Mouse (Mus musculus) brown adipose tissue, adult 24 weeks (tissue): ENCODE results near the gene Fam20a. TPM values are rescaled to one million over a fixed set of nuclear protein-coding genes. Genes with fewer than 3 reads are reported as not detected.

Experiments used
- H3K27ac ChIP-seq: fragments of 200-500 bp; replicated peaks from 2 replicates; pipeline ENCODE4 v1.5.1; 2012; ENCODE audit warnings: low read depth, mild to moderate bottlenecking, low read length
- H3K4me1 ChIP-seq: fragments of 200-500 bp; 2 replicates; pipeline ENCODE4 v1.6.1; 2012; ENCODE audit warnings: low read length, mixed read lengths; ENCODE audit not compliant: control insufficient read depth, insufficient read depth, insufficient read length
- H3K4me3 ChIP-seq: fragments of 200-500 bp; 2 replicates; pipeline ENCODE4 v1.5.1; 2012; ENCODE audit warnings: low read depth, mild to moderate bottlenecking, low read length, moderate library complexity; ENCODE audit not compliant: insufficient read depth
- polyA plus RNA-seq: library from polyadenylated mRNA; stranded (reverse); fragments of >200 nt; gene quantifications from 2 replicates; pipeline ENCODE4 v1.2.4, GENCODE M21; 2012; ENCODE audit not compliant: missing spikeins, insufficient read depth, insufficient read length

Fam20a gene
- polyA plus RNA-seq, 1 experiment, result 2.6 TPM

GRCm38 (mm10) chr11:109634928-109635327 lies 87.2 kb downstream of the Fam20a start:
- Histone ChIP-seq H3K27ac (no peak overlapping the region), H3K4me1 (no peaks in the 10 kb centered on the region), H3K4me3 (no peak overlapping the region)

GRCm38 (mm10) chr11:109629021-109629521 lies 93.0 kb downstream of the Fam20a start:
- no peak overlapping the region for H3K4me3 ChIP-seq
- H3K27ac ChIP-seq, result no peak overlapping the region

GRCm38 (mm10) chr11:109628099-109628498 lies 94.0 kb downstream of the Fam20a start:
- Histone ChIP-seq H3K4me3 (no peak overlapping the region), H3K27ac (no peak overlapping the region), H3K4me1 (no peaks in the 10 kb centered on the region)

More at GRCm38 (mm10) chr11:109629021-109629521, 93.0 kb downstream of the Fam20a start:
- H3K4me1 ChIP-seq, result no peaks in the 10 kb centered on the region

- no peak overlapping the region for H3K27ac ChIP-seq
- no peak overlapping the region for H3K4me3 ChIP-seq
- H3K4me1 ChIP-seq, result no peaks in the 10 kb centered on the region
Observed at GRCm38 (mm10) chr11:109627648-109628047, 94.4 kb downstream of the Fam20a start.

- Histone ChIP-seq H3K4me1 (no peaks in the 10 kb centered on the region), H3K4me3 (no peak overlapping the region), H3K27ac (no peak overlapping the region)
Observed at GRCm38 (mm10) chr11:109623238-109623637, 98.8 kb downstream of the Fam20a start.

GRCm38 (mm10) chr11:109622518-109623037 lies 99.5 kb downstream of the Fam20a start:
- H3K4me3 ChIP-seq, result peak overlapping the region; percentile 19; the same call in 1 of the 2 replicates

GRCm38 (mm10) chr11:109621183-109621582 lies 100.9 kb downstream of the Fam20a start:
- Histone ChIP-seq H3K4me1 (no peaks in the 10 kb centered on the region; the same call in 1 of the 2 replicates), H3K4me3 (no peak overlapping the region), H3K27ac (no peak overlapping the region)

More at GRCm38 (mm10) chr11:109622518-109623037, 99.5 kb downstream of the Fam20a start:
- Histone ChIP-seq H3K27ac (no peak overlapping the region), H3K4me1 (no peaks in the 10 kb centered on the region)

- Histone ChIP-seq H3K27ac (no peak overlapping the region), H3K4me3 (no peak overlapping the region), H3K4me1 (no peaks in the 10 kb centered on the region; the same call in 1 of the 2 replicates)
Observed at GRCm38 (mm10) chr11:109620356-109620755, 101.7 kb downstream of the Fam20a start.

Other genes starting within 250 kb of the Fam20a start
- gene Arsg, start 248.9 kb downstream of the Fam20a start, polyA plus RNA-seq, result 1.2 and 3.7 TPM in 2 replicates
- gene Slc16a6, start 248.7 kb downstream of the Fam20a start, polyA plus RNA-seq, result 0.63 and 1.2 TPM in 2 replicates
- gene Wipi1, start 110.3 kb downstream of the Fam20a start, polyA plus RNA-seq, result 16.2 and 25.2 TPM in 2 replicates
- gene Prkar1a, start 72.9 kb downstream of the Fam20a start, polyA plus RNA-seq, result 98.4 and 102 TPM in 2 replicates
- not detected in 2 replicates for gene 1700012B07Rik, start 105.8 kb upstream of the Fam20a start, polyA plus RNA-seq